Mouse (Mus musculus) fat pad, adult 2 months (tissue): ENCODE results near the gene Rasip1.
"Not testable (repeated sequence)": the region's sequence is repeated elsewhere in the genome, so short reads cannot be mapped to it uniquely, and the experiment has no call there.

Source experiments
- DNase-seq: peaks from one replicate; pipeline ENCODE4 v3.0.0-alpha.2; 2011; ENCODE audit warnings: low read depth, low spot score; ENCODE audit errors: extremely low read depth

The Rasip1 gene

DNA sequence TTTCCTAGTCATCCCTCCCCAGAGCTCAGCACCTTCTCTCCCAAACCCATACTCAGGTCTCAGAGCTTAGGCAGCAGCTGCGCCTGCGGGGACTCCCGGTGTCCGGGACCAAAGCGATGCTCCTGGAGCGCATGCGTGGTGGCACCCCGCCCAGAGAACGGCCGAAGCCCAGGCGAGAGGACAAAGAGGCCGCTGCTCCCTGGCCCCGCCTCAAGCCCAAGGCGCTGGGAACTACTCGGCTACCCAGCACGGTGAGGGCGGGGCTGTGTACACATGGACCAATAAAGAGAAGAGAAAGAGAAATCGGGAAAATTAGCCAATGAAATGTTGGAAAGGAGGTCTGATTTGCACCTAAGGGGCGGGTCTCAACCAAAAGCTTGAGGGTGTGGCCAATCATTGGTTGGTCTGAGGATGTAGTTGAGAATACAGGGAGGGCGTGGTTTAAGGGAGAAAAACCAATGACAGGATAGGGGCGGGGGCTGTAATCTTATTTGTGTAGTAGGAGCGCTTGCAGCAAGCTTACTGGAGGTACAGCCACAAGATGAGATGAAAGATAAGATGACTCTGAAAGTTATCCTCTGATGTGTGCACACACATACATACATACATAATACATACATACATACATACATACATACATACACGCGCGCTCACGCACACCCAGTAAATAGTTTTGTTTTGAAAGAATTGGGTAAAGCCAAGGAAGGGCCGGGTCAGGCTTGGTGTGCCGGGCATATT lies 16.3 kb downstream of the Rasip1 start:
- peak; percentile 95 for DNase-seq

DNA sequence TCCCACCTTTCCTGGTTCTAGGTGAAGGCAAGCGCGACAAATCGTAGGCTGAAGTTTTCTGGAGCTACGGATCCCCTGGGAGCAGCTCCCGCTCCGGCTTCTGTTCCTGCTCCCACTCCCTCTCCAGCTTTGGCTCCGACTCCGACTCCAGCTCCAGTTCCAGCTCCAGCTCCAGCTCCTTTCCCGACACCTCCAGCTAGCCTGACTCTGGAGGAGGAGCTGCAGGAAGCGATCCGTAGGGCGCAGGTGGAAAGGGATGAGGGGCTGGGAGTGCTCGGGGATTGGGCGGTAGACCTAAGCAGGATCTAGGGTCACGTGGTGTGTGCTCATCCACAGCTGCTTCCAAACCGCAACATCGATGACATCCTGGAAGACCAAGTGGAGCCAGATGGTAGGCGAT lies 16.9 kb downstream of the Rasip1 start:
- no peak for DNase-seq

DNA sequence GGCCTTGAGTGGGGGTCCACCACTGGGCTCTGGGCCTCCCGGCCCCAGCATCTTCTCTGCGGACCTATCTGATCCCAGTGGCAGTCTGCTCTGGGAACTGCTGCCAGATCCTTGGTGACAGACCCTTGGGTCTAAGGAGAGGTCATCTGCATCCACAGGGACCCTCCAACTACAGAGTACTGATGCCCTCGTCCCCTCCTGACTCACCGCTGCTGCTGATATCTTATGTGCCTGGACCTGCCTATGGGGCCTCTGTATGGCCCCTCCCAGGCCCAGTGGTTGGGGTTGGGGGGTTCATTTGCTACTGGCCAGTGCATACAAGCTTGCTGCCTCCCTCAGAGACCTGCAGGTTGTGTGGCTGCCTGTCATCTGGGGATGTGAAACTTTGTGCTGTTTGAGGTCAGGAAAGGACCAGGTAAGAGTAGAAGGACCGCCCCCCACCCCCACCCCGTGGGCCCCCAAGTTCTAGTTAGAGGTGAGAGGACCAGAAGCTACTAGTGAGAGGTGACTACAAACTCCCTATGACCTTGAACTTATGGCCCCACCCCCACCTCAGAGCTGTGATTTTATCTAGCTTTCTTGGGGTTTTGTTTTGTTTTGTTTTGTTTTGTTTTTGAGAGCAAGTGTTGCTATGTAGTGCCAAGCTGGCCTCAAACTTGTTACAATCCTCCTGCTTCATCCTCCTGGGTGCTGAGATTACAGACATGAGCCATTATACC lies 17.7 kb downstream of the Rasip1 start:
- DNase-seq = no peak

DNA sequence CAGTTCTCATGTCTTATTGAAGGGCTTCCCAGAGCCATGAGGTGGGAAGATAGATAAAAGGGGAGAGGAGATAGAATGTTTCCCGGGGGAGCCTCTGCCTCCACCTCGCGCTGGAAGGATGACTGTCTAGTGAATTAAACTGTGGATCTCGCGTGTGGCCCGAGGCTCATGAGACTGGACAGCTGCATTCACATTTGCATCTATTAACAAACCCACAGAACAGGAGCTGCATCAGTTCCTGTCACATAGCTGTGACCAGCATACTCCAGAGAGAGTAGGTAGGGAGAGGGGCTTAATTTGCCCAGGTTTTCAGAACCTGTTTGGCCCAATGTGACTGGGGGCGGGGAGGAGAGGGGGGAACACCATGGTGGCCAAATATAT lies 18.3 kb downstream of the Rasip1 start:
- no peak for DNase-seq

DNA sequence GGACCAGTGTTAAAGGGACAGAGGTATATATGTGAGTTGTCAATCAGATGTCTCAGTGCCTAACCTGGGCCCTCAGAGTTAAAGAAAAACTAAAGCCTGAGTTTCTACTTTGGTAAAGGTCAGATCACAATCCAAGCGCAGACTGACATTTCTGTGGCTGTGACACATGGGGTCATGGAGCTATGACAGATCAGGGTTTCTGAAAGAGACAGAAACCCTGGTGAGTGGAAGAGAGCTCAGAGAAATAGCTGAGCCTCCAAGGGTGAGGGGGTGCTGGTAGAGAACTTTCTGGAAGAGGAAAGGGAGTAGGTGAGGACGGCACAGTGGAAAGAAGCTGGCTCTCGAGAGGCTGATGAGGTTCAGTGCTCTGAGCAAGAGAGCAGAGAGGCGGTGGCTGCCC lies 19.4 kb downstream of the Rasip1 start:
- DNase-seq = no peak

DNA sequence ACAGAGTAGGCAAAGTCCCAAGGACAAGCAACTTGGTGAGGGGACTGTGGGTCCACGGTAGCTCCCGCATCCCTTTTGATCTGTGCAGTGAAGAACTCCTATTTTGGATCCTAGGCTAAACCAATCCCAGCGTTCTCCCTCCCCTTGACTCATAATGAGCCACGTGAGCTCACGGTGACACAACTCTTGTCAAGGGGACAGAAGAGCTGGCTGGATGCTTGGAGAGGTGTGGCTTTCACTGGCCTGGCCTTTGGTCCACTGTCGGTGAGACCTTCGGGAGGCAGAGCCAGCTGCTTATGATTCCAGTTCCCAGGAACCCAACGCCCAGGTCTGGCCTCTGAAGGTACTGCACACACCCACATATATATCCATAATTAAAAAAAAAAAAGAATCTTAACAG lies 22.1 kb downstream of the Rasip1 start:
- DNase-seq = no peak

DNA sequence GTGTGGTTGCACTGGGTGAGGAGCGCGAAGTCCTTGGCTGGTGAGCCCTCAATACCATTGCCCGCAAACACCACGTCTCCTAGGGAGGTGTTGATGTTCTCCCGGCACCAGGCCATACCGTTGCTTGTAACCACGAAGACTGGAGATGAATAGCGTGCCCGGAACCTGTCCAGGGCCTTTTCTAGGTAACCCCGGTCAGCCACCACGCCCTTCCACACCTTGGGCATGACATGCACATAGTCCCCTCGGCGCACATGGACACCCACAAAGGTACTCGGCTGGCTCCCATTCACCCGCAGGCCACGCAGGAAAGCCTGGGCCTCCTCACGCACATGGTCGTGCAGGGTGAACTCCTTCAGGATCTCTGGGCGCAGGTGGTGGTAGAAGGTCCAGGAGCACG lies 23.2 kb downstream of the Rasip1 start:
- DNase-seq = not testable (repeated sequence)

DNA sequence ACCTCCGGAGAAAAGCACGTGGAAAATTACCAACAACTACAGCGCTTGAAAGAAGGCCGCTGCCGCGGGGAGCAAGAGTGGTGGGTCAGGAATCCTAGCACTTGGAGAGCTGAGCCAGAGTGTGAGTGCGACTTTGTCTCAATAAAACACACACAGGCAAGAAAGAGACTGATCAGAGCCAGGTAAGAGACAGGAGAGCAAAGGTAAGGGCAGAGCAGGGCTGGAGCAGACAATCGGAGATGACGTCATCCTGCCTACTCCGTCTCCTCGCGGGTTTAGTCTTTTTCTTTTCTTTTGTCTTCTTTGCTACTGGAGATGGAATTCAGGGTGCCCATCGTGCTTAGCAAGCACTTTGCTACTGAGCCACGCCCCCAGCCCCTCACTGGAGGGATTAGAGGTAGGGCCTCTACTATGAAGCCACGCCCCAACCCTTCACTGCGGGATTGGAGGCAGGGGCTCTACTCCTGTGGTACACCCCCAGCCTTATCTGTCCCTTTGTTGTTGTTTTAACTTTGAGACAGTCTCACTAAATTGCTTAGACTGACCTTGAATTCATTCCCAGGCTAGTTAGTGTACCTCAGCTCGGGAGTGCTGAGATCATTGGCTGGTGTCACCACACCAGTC lies 27.2 kb downstream of the Rasip1 start:
- no peak for DNase-seq

DNA sequence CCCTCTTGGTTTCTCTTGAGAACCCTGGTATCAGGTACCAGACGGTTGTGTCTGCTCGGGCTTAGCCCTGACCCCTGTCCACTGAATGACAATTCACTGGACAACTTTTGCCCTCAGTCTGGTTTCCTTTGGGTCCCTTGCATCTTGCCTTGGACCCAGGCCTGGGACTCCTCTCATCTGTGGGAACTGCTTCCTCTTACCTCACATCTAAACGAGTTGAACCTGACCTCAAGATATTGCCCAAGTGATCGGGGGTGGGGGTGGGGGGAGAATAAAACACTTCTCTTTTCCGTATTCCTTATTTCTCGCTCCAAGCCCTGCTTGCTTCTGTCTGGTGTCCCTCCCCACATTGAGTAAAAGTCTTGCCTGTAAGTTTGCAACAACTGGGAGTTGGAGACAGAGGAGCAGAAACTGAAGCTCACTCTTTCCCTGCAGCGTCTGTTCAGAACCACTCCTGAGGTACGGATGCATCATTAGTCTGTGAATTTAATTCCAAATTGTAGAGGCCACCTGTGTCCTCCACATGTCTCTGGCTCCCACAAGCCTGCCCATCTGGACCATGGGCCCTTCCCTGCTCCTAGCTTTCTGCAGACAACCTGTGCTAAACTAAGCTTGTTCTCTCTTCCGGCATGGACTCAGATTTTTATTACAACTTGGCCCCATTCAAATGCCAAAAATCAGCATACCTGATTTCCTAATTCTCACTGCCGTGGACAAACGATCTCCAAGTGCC lies 33.6 kb downstream of the Rasip1 start:
- DNase-seq = no peak

DNA sequence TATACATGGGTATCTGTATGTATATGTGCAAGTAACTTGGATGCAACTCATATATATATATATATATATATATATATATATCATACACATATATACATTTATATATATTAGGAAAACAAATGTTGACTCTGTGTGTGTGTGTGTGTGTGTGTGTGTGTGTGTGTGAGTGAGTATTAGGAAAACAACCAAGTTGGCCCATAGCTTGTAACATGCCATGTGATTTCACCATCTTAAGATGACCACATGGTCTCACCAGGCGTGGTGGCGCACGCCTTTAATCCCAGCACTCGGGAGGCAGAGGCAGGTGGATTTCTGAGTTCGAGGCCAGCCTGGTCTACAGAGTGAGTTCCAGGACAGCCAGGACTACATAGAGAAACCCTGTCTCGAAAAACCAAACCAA lies 34.4 kb downstream of the Rasip1 start:
- DNase-seq = not testable (repeated sequence)

DNA sequence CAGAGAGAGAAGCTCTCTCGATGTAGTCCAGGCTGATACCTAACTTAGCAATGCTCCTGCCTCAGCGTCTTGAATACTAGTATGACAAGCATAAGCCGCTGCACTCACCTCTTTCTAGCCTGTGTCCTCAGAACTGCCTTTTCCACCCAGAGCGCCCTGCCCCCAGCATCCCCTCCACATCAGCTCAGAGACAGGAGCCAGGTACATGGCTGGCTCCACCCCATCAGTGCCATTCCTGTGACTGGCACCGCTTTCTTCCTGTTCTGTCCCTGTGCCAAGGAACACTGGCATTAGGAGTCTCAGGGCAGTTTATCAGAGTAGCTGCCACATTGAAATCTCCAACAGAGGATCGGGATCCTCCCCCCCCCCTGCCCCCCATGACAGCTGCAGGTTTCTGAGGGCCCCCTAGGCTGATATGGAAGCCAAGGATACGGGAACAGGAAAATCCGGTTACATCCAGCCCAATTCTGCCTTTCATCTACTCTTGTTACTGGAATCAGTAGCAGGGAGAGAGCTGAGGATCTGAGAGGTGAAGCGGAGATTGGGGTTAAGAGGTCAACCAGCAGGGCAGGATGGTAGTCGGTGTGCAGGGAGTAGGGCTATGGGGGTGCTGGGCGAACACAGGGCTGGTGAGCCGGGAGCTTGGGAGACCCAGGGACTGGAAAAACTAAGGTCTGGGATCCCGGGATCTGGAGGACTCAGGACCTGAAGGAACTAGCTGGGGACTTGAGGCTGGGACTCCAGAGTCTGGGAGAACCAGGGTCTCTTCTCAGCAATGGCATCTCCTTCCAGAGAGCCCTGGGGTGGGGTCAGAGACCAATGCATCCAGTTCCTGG lies 38.2 kb downstream of the Rasip1 start:
- no peak for DNase-seq

DNA sequence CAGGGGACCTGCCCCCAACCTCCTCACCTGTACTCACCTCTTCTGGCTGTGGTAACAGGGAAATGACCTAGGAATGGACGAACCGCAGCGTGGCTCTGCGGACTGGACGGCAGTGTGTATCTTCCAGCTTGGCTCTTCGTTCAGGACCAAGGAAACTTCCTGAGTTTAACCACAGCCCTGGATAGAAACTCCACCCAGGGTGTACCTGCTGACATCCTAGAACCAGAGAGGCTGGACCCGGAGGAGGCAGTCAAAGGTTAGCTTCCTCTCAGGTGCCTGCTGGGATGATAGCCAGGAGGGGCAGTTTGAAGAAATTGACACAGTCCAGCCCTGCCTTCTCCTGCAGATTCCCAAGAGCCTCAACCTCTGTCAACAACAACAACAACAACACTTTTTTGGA lies 38.9 kb downstream of the Rasip1 start, which contains the start of gene Fut2:
Gene Fut2 (minus strand): TSS at position 234 of the 400 bp plus-strand sequence.
- DNase-seq = no peak

DNA sequence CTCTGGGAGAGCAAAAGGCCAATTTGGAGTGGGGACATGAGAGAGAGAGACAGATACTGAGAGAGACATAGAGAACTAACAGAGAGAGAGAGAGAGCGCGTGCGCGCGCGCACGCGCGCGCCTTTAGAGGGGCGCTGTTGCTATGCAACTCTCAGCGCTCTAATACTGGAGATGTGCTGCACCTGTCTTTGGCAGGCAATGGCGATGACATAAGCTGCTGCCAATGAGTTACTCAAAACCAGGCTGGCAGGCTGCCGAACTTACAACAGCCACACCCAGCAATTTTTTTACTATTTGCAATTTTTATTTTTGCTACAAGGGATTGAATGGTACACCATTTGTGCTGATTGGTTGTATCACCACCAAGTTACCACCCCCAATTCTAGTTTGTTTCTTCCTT lies 40.5 kb downstream of the Rasip1 start:
- DNase-seq = no peak

DNA sequence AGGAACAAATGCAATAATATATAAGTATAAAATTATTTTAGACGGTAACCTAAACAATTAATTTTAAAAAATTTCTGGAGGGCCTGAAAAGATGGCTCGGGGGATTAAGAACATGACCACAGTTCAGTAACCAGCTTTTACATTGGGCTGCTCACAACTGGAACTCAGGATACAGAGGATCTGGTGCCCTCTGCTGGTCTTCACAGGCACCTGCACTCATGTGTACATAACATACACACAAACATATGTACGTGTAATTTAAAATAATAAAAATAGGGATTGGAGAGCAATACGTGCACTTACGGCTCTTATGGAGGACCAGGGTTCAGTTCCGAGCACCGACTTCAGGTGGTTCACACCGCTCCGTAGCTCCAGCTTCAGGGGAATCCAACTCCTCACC lies 41.6 kb downstream of the Rasip1 start:
- no peak for DNase-seq

DNA sequence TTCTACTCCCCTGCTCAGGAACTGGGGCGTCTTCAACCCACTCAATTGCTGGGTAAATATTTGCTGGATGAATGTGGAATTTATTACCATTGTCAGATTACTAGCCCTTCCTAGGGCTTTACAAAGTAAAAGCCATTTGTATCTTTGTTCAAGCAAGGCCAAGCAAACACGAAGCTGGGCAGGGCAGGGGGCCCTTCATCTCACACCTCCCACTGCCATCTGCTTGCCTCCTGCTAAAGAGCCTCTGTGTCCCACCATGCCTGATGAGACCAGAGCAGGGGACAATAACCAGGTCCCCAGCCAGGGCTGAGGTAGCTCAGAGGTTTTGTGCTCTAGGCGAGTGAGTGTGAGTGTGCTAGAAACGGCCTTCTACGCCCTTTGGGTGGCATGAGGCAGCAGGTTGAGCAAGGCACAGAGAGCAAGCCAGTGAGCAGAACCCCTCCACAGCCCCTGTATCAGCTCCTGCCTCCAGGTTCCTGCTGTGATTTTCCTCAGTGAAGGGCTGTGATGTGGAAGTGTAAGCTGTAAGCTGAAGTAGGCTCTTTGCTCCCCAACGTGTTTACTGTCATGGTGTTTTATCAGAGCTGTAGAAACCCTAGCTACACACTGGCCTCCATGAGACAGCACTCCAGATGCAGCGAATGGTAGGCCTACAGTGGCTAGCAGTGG lies 50.5 kb downstream of the Rasip1 start:
- DNase-seq = no peak

DNA sequence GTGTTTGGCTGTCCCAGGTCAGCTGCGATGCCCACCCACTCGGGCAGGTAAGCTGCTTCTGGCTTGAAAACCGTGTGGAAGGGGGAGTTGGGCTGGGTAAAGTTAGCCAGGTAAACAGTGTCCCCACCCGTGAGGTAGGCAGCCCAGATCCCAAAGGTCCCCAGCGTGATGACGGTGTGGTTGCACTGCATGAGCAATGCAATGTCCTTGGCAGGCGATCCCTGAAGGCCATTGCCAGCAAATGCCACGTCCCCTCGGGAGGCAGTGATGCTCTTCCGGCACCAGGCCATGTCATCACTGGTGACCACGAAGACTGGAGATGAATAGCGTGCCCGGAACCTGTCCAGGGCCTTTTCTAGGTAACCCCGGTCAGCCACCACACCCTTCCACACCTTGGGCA lies 51.2 kb downstream of the Rasip1 start:
- no peak for DNase-seq

DNA sequence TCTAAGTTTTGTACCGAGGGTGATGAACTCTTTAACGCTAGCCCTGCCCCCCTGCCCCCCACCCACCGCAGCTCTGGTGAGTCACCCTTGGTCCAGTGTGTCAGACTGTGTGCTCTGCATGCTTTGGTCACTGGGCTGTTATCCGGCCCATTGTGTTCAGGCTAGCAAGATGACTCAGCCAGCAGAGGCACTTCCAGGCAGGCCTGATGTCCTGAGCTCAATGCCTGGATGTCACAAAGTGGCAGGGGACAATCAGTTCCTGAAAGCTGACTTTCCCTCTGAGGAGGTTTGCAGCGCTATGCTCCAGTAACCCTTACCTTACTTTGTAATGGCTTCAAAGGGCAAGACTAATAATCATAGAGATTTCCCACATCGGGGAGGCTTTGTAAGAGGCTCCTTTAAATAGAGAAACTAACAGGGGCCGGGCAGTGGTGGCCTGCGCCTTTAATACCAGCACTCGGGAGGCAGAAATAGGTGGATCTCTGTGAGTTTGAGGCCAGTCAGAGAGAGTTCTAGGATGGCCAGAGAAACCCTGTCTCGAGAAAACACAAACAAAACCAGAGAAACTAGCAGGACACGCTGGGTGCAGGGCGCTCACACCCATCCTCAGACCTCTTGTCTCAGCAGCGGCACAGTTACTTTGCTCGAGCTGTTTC lies 52.8 kb downstream of the Rasip1 start:
- no peak for DNase-seq

DNA sequence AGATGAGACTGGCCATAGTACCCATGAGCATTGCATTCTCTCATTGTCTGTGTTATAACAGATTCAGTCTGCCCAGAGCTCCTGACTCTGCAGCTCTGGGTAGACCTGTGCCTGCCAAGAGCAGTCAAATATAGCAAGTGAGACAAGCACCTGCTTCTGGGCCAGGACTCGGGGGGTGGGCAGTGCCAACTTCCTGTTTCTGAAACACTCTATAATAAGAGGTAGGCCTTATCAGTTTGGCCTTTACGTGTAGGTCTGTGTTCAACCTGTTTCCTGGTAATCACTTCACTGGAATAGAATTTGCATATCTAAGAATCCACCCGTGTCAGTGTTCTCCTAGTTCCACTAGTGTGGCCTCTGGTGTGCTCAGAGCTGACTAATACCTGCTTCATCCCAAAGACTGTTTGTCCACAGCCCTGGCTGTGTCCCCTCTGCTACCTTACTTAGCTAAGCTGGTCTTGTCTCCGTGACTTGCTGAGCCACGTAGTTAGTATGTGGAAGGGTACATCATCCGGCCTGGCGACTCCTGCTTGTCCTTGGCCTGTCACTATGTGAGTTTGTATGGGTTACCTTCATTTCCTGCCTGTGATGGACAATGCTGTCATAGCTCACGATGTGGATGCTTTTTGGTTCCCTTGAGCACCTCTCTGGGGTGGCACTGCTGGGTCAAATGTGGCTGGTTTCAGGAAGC lies 53.9 kb downstream of the Rasip1 start:
- no peak for DNase-seq
